Mouse (Mus musculus): Measurements from ENCODE around the gene Klhdc1.

GRCm38 (mm10) chr12:69241405-69241770 is 412 bp downstream of the Klhdc1 start:
- TF ChIP-seq JUND (IDR thresholded peaks at IDR 0.05; ENCODE audit: low read depth, low read length): no peak
- no peak for TF ChIP-seq CTCF (IDR thresholded peaks at IDR 0.05 in 2 of 3, conservative IDR thresholded peaks at IDR 0.05 in 1 of 3; ENCODE audit: control insufficient read depth in 1 of 3, insufficient read depth in 1 of 3, low read depth in 2 of 3, low read length in 3 of 3, poor library complexity in 1 of 3, severe bottlenecking in 1 of 3)
- no peak for TF ChIP-seq POLR2AphosphoS2 (IDR thresholded peaks at IDR 0.05; ENCODE audit: low read length)
- TF ChIP-seq ZMIZ1 (IDR thresholded peaks at IDR 0.05; ENCODE audit: low read depth, low read length): no peak
- TF ChIP-seq BHLHE40 (IDR thresholded peaks at IDR 0.05; ENCODE audit: borderline replicate concordance, low read depth, low read length): no peak
- TF ChIP-seq POLR2A (IDR thresholded peaks at IDR 0.05; ENCODE audit: control insufficient read depth in 1 of 2, insufficient read depth in 1 of 2, low read depth in 1 of 2, low read length in 2 of 2, poor library complexity in 1 of 2): no peak
- no peak for TF ChIP-seq SIN3A (IDR thresholded peaks at IDR 0.05; ENCODE audit: low read length)
- no peak for TF ChIP-seq CHD1 (IDR thresholded peaks at IDR 0.05; ENCODE audit: low read depth, low read length)
- TF ChIP-seq GABPA (IDR thresholded peaks at IDR 0.05; ENCODE audit: low read depth, low read length): no peak
- TF ChIP-seq USF1 (IDR thresholded peaks at IDR 0.05; ENCODE audit: low read depth, low read length): no peak
- no peak for TF ChIP-seq UBTF (IDR thresholded peaks at IDR 0.05; ENCODE audit: borderline replicate concordance, insufficient read depth, low read depth, low read length)
- TF ChIP-seq TAL1 (IDR thresholded peaks at IDR 0.05; ENCODE audit: low read length): no peak
- TF ChIP-seq POLR2AphosphoS5 (IDR thresholded peaks at IDR 0.05; ENCODE audit: borderline replicate concordance, low read depth, low read length): no peak
- TF ChIP-seq EP300 (IDR thresholded peaks at IDR 0.05; ENCODE audit: low read depth in 1 of 2, low read length in 2 of 2): no peak

All from MEL (cell line).